Mouse (Mus musculus): ENCODE measurements around the gene Lrrc74a.

The Lrrc74a gene

GRCm38 (mm10) chr12:86786149-86787019 is 52.2 kb downstream of the Lrrc74a start:
- DNase-seq (ENCODE audit: low spot score): no peak

GRCm38 (mm10) chr12:86787020-86787553 is 52.9 kb downstream of the Lrrc74a start:
- DNase-seq (ENCODE audit: low spot score): no peak

DNA sequence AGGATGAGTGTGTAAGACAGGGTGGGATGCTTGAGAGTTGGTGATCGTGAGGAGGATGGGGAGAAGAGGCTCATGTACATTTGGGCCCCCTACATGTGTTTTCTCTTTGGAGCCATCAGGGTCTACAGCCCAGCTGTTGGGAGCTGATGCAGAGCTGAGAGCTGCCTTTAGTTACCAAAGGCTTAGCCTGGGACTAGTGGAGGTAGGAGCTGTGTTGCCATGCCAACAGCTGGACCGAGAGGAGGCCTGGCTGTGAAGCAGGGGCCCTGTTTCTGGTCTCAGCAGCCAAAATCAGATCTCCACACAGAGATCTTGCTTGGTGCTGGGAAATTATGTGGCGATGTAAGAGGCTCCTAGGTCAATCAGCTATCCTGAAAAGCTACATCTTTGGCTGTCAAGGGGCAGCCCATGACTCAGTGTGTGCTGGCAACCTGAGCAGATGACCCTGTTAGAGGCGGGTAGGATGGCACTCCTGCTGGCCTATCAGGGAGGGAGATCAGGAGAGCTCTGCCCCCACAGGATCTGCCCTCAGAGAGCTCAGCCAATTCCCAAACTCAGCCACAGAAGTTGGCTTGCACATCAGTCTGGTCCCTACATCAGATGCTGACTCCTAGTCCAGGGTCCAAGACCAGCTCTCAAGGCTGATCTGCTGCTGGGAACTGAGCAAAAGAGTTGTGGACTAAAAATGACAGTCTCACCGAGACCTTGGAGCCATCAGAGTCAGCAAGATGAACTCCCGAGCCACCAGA is 56.1 kb downstream of the Lrrc74a start:
- DNase-seq (ENCODE audit: low spot score): no peak

- DNase-seq (ENCODE audit: low spot score): peak; percentile 57
These were observed 56.6 kb downstream of the Lrrc74a start for GRCm38 (mm10) chr12:86790849-86791127.

DNA sequence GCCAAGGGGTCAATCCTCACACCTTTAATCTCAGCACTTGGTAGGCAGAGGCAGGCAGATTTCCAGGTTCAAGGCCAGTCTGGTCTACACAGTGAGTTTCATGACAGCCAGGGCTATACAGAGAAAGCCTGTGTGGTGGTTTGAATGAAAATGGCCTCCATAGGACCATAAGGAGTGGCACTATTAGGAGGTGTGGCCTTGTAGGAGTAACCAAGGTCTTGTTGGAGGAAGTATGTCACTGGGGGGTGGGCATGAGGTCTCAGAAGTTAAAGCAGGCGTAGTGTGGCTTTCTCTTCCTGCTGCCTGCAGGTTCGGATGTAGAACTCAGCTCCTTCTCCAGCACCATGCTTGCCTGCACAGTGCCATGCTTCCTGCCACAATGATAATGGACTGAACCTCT is 57.8 kb downstream of the Lrrc74a start:
- DNase-seq (ENCODE audit: low spot score): no peak

DNA sequence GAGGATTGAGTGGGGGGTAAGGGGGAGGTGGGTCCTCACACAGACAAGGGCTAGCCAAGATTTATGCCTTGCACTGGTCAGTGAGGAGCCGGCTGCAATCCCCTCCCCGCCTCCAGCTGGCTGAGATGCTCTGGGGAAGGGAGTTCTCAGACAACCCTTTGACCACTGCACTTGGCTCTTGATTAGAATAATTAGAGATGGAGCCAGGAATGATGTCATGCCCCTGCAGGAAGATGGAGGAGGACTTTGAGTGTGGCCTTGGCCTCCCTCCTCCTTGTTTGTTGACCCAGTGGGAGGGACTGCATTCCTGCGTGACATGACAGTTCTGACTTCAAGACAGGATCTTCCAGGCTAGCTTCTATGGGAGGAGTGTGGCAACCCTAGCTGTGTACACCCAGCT is 59.7 kb downstream of the Lrrc74a start:
- peak; percentile 70 for DNase-seq (ENCODE audit: low spot score)

DNA sequence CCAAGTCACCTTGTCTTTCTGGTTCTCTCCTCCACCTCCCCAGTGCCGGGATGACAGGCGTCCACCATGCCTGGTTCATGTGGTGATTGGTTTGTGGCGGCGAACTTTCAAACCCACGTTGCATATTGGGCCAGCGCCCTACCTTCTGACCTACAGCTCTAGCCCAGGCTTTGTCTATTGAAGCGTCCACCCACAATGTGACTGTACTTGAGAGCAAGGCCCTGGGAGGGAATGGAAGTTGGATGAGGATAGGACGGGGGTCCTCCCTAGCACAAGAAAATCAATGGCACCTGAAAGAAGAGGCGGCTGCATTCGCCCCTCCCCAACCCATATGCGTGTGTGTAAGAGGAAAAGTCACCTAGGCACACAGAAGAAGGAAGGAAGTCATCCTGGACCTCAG is 60.2 kb downstream of the Lrrc74a start:
- DNase-seq (ENCODE audit: low spot score): no peak

DNA sequence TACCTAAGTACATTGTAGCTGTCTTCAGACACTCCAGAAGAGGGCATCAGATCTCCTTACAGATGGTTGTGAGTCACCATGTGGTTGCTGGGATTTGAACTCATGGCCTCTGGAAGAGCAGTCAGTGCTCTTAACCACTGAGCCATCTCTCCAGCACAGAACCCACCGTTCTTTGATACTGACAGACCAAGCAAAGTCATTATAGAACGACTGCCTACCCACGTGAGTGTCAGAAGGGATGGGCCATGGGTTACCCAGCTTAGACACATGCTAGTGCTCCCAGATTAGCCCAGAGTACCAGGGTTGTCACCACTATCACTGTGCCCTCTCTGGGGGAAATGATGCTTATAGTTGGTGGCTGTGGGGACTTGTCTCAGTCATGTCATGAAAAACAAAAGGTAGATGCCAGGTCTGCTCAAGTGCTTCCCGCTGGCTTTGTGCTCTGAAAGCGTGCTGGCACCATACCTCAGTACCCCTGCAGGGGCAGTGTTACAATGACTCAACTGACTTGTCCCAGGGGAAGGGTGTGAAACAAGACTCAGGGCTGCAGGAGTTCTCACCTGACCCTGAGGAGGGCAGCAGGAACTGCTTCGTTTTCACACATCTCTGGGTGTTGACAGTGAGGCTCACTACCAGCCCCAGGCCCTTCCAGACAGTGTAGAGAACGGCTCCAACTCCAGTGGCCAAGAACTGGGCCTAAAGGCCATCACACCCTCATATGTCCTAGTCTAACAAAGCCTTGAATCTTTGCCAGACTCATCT is 61.1 kb downstream of the Lrrc74a start:
- no peak for DNase-seq (ENCODE audit: low spot score)

- peak; percentile 80 for DNase-seq (ENCODE audit: low spot score)
These were observed 61.7 kb downstream of the Lrrc74a start for GRCm38 (mm10) chr12:86795838-86796232.

GRCm38 (mm10) chr12:86796351-86796750 is 62.2 kb downstream of the Lrrc74a start:
- DNase-seq (ENCODE audit: low spot score): no peak

- no peak for DNase-seq (ENCODE audit: low spot score)
These were observed 63.6 kb downstream of the Lrrc74a start for GRCm38 (mm10) chr12:86797771-86798170.

DNA sequence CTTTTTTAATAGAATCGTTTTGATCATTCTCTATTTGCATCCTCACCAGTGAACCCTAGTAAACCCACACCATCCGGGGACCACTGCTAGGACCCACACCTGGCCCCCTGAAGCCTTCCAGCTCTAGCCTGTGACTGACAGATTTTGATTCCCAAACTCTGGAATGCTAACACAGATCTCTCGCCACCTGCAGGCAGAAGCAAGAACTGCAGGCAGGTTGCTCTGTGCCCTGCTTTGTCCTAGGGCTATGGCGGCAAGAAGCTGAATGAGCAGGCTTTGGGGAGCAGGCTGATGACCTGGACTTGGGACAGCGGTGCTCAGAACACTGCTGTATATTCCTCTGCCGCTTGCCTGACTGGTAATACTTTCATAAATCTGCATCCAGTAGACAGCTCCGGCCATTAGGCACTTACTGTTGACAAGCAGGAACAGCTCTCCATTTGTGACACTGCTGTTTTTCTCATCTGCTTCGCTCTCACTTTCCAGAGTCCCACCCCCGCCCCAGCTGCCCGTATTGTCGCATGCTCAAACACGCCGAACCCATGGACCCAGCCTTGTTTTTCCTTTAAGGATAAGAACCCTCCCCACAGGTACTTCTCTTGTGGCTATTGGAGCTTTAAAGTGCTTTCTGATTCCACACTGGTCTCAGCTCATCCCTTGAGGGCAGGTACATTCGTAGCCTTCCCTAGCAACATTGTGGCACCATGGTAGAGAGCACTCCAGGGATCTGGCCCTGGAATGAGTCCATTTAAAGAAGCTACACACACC is 64.8 kb downstream of the Lrrc74a start:
- DNase-seq (ENCODE audit: low spot score): peak; percentile 89

DNA sequence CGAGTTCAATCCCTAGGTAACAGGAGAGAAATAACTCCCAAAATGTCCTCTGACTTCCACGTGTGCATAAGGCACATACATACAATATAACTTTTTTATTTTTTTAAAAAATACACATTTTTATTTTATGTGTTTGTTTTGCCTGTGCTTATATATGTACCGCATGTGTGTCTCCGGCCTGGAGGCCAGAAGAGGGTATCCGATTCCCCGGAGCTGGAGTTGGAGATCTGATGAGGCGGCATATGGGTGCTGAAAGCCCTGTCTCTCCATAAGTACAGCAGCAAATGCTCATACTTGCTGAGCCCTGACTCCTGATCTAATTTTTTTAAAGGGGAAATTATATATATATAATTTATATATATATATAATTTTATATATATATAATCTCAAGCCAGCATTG is 65.6 kb downstream of the Lrrc74a start:
- no peak for DNase-seq (ENCODE audit: low spot score)

DNA sequence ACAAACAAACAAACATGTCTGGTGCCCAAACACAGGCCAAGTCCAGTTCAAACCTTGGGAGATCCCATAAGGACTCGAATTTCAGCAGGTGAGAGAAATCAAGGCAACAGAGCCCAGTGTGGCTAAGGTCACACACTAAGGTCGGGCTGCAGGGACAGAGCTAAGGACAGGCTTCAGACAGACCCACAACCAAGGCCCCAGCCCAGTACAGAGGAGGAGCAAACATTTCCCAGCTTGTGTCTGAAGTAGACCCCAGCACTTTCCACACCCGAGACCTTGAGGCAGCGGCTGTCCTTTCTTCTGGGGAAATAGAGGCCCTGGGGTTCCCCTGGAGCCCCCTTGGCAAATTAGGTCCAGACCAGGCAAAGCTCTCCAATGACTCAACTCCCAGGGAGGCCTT is 66.2 kb downstream of the Lrrc74a start:
- no peak for DNase-seq (ENCODE audit: low spot score)

DNA sequence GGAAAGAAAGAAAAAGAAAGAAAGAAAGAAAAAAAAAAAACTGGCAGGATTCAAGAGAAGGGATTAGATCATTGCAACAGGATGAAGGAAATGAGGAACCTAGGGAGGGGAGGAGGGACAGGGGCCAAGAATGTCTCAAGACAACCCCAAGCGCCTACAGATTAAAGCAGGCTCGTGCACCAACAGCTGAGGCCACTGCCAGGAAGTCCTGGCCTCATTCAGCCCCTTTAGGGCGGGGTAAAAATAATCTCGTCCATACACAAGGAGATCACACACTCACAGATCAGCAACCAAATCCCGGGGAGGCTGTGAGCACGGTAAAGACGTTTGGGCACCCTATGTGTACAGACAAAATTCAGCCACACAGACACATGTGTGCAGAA is 66.6 kb downstream of the Lrrc74a start:
- peak; percentile 82 for DNase-seq (ENCODE audit: low spot score)

- peak; percentile 98 for DNase-seq (ENCODE audit: low spot score)
These were observed 67.2 kb downstream of the Lrrc74a start for GRCm38 (mm10) chr12:86801148-86802004.

GRCm38 (mm10) chr12:86802005-86802671 is 68.0 kb downstream of the Lrrc74a start:
- DNase-seq (ENCODE audit: low spot score): peak; percentile 55

- no peak for DNase-seq (ENCODE audit: low spot score)
These were observed 68.7 kb downstream of the Lrrc74a start for GRCm38 (mm10) chr12:86802899-86803298.

- DNase-seq (ENCODE audit: low spot score): no peak
These were observed 69.6 kb downstream of the Lrrc74a start for GRCm38 (mm10) chr12:86803651-86804307.

- peak; percentile 65 for DNase-seq (ENCODE audit: low spot score)
These were observed 70.1 kb downstream of the Lrrc74a start for GRCm38 (mm10) chr12:86804308-86804700.

Data from urinary bladder, postnatal 14 days (tissue).